Mouse (Mus musculus) kidney, adult 18-20 months (tissue): Measurements from ENCODE around the gene Vmn2r121.

ENCODE experiments used
- DNase-seq: peaks from one replicate; pipeline ENCODE4 v3.0.0; 2021

Vmn2r121 gene

GRCm38 (mm10) chrX:124135852-124136251 lies at the start of gene Vmn2r121:
Gene Vmn2r121 (minus strand): TSS chrX:124135952.
- no peak for DNase-seq
